Mouse (Mus musculus) forebrain, postnatal 0 days (tissue): ENCODE measurements around the gene Csad. TPM values are rescaled to one million over a fixed set of nuclear protein-coding genes. Genes with fewer than 3 reads are reported as not detected.
"Not testable (repeated sequence)": the region's sequence is repeated elsewhere in the genome, so short reads cannot be mapped to it uniquely, and the experiment has no call there.

Experiments
- ATAC-seq: fragments of 200-750 bp; cut with Nextera tagmentation; 2 replicates; pipeline ENCODE4 v1.8.0; 2017; ENCODE audit warnings: mild to moderate bottlenecking, moderate library complexity
- DNase-seq: peaks from one replicate; pipeline ENCODE4 v3.0.0-alpha.2; 2015
- H3K27ac ChIP-seq: fragments of 300-500 bp; sonication (generic); 2 replicates; pipeline ENCODE4 v1.5.1; 2014; ENCODE audit warnings: low read depth, mild to moderate bottlenecking, antibody characterized with exemption, low read length, moderate library complexity, mixed read lengths
- H3K27me3 ChIP-seq: fragments of 300-500 bp; sonication (generic); 2 replicates; pipeline ENCODE4 v1.6.1; 2014; ENCODE audit warnings: mild to moderate bottlenecking, low read length, mixed read lengths; ENCODE audit not compliant: insufficient read depth
- H3K36me3 ChIP-seq: fragments of 300-500 bp; sonication (generic); 2 replicates; pipeline ENCODE4 v1.6.1; 2014; ENCODE audit warnings: mild to moderate bottlenecking, moderate library complexity; ENCODE audit not compliant: insufficient read depth
- H3K4me1 ChIP-seq: fragments of 300-500 bp; sonication (generic); 2 replicates; pipeline ENCODE4 v1.6.1; 2014; ENCODE audit warnings: antibody characterized with exemption; ENCODE audit not compliant: insufficient read depth
- H3K4me2 ChIP-seq: fragments of 300-500 bp; sonication (generic); 2 replicates; pipeline ENCODE4 v1.6.1; 2014; ENCODE audit warnings: low read depth, mild to moderate bottlenecking, moderate library complexity
- H3K4me3 ChIP-seq: fragments of 300-500 bp; sonication (generic); 2 replicates; pipeline ENCODE4 v1.5.1; 2014; ENCODE audit warnings: low read depth, low read length, mixed read lengths
- H3K9ac ChIP-seq: fragments of 300-500 bp; sonication (generic); 2 replicates; pipeline ENCODE4 v1.6.1; 2014; ENCODE audit warnings: mild to moderate bottlenecking
- H3K9me3 ChIP-seq: fragments of 300-500 bp; sonication (generic); 2 replicates; pipeline ENCODE4 v1.6.1; 2016; ENCODE audit warnings: low read length
- CTCF ChIP-seq: sonication (generic); IDR thresholded peaks from 2 replicates; pipeline ENCODE4 v1.5.1; 2016; ENCODE audit warnings: antibody characterized with exemption, control low read depth, low read depth
- WGBS: fragments of 180-500 bp; shearing (Covaris S2); extraction: QIAGEN DNeasy Blood & Tissue Kit; methylation state at CpG from one replicate; pipeline ENCODE4 v1.1.7; 2014; 5-methylcytosine and 5-hydroxymethylcytosine counted together
- polyA plus RNA-seq: library from polyadenylated mRNA; unstranded; fragments of >200 nt; fragmentation: Nextera tagmentation; extraction: Ambion mirVana; gene quantifications from 2 replicates; pipeline ENCODE4 v1.2.1, GENCODE M21; 2015
- total RNA-seq: library from RNA; depleted of rRNA; stranded (reverse); fragments of >200 nt; gene quantifications from 2 replicates; pipeline ENCODE4 v1.2.3, GENCODE M21; 2014

The Csad gene
- total and polyA plus RNA-seq, 2 experiments from 2014 or later, result 29.9 to 47.8 TPM

DNA sequence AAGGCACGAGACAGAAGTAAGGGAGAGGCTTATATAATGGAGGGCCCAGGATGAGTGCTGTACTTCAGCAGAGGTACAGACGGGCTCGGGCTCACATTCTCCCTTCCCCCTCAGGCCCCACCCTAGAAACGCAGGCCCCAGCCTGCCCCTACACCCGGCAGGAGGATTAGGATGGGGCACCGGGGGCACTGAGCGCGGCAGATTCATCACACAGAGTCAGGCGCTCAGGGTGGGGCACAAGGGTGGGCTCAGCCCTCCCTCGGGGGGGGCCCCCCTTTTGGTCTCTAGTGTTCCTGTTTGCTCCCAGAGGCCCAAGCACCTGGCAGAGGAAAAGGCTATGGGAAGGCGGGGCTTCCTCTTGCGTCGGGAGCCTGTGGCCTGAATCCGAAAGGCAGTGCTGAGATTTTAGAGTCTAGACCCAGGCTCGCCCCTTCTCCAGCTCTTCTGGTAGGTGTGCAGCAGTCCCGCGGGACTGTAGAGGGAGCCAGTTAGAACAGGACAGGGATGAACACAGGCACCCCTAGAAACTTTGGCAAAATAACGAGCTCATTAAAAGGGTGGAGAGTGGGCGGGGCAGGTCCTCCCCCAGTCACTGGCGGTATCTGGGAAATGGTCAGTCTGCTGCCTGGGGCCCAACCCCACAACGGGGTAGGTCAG lies 31.0 kb upstream of the Csad start:
- Histone ChIP-seq H3K4me2 (no peak overlapping the region), H3K4me1 (no peaks in the 10 kb centered on the region), H3K9ac (no peak overlapping the region), H3K4me3 (no peak overlapping the region), H3K27me3 (no peaks in the 10 kb centered on the region), H3K36me3 (peaks cover 10% of the 10 kb centered on the region; the same call in 1 of the 2 replicates), H3K27ac (no peak overlapping the region), H3K9me3 (no peaks in the 10 kb centered on the region)
- no peak for DNase-seq
- no peak for ATAC-seq
- WGBS, result 17% methylated on average over 21 of the region's 21 CpGs
- TF ChIP-seq CTCF, result no peak

- H3K27ac ChIP-seq, result no peak overlapping the region
- no peak overlapping the region for H3K9ac ChIP-seq
- DNase-seq (no peak), ATAC-seq (no peak)
- 33% methylated on average over 2 of the region's 2 CpGs for WGBS
- TF ChIP-seq CTCF, result no peak
- H3K9me3 ChIP-seq, result no peaks in the 10 kb centered on the region
- H3K4me2 ChIP-seq, result no peak overlapping the region
- 0 out of 2 replicates have a peak, but pooled peaks cover 6% of the 10 kb centered on the region for H3K36me3 ChIP-seq
- no peaks in the 10 kb centered on the region for H3K4me1 ChIP-seq
- no peaks in the 10 kb centered on the region for H3K27me3 ChIP-seq
- H3K4me3 ChIP-seq, result no peak overlapping the region
Observed at GRCm38 (mm10) chr15:102233896-102234295, 29.4 kb upstream of the Csad start.

GRCm38 (mm10) chr15:102232764-102233163 lies 28.2 kb upstream of the Csad start:
- no peak for TF ChIP-seq CTCF
- ATAC-seq, result no peak

GRCm38 (mm10) chr15:102231748-102232147 lies 27.2 kb upstream of the Csad start, which contains the start of gene Itgb7:
TSS of gene Itgb7 (minus strand) at chr15:102231944.
- 66% methylated on average over 6 of the region's 6 CpGs for WGBS
- TF ChIP-seq CTCF, result no peak
- Histone ChIP-seq H3K27me3 (no peaks in the 10 kb centered on the region), H3K36me3 (0 out of 2 replicates have a peak, but pooled peaks cover 3% of the 10 kb centered on the region), H3K4me2 (no peak within 1 kb of the TSS), H3K27ac (no peak within 1 kb of the TSS), H3K4me3 (no peak within 1 kb of the TSS), H3K9ac (no peak within 1 kb of the TSS), H3K4me1 (no peaks in the 10 kb centered on the region), H3K9me3 (no peaks in the 10 kb centered on the region)
- ATAC-seq (no peak), DNase-seq (no peak)

More at GRCm38 (mm10) chr15:102232764-102233163, 28.2 kb upstream of the Csad start:
- no peak overlapping the region for H3K4me2 ChIP-seq
- 0 out of 2 replicates have a peak, but pooled peaks cover 3% of the 10 kb centered on the region for H3K36me3 ChIP-seq
- H3K9ac ChIP-seq, result no peak overlapping the region
- 88% methylated on average over 7 of the region's 7 CpGs for WGBS
- no peaks in the 10 kb centered on the region for H3K4me1 ChIP-seq
- no peak overlapping the region for H3K4me3 ChIP-seq
- no peak overlapping the region for H3K27ac ChIP-seq
- no peaks in the 10 kb centered on the region for H3K9me3 ChIP-seq
- DNase-seq, result no peak
- H3K27me3 ChIP-seq, result no peaks in the 10 kb centered on the region

GRCm38 (mm10) chr15:102230408-102231321 lies 26.1 kb upstream of the Csad start:
- Histone ChIP-seq H3K4me3 (no peak overlapping the region), H3K36me3 (no peaks in the 10 kb centered on the region), H3K9ac (no peak overlapping the region), H3K9me3 (no peaks in the 10 kb centered on the region), H3K4me2 (no peak overlapping the region), H3K27me3 (no peaks in the 10 kb centered on the region), H3K27ac (no peak overlapping the region), H3K4me1 (no peaks in the 10 kb centered on the region)
- no peak for DNase-seq
- WGBS, result 82% methylated on average over 17 of the region's 17 CpGs
- no peak for ATAC-seq
- no peak for TF ChIP-seq CTCF

DNA sequence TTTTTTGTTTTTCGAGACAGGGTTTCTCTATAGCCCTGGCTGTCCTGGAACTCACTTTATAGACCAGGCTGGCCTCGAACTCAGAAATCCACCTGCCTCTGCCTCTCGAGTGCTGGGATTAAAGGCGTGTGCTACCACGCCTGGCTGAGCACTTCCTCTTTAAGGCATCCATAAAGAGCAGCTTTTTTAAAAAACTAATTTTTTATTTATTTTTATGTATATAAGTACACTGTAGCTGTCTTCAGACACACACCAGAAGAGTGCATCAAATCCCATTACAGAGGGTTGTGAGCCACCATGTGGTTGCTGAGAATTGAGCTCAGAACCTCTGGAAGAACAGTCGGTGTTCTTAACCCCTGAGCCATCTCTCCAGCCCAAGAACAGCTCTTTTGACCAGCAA lies 21.1 kb upstream of the Csad start:
- not testable (repeated sequence) for DNase-seq, H3K27ac ChIP-seq, H3K4me3 ChIP-seq, H3K4me2 ChIP-seq, H3K9me3 ChIP-seq, H3K36me3 ChIP-seq, ATAC-seq, H3K4me1 ChIP-seq, H3K9ac ChIP-seq
- H3K27me3 ChIP-seq, result peaks cover 14% of the 10 kb centered on the region; the same call in 1 of the 2 replicates
- WGBS, result 87% methylated on average over 6 of the region's 6 CpGs
